Mouse (Mus musculus): ENCODE data around the gene Tie1.

Tie1 gene

DNA sequence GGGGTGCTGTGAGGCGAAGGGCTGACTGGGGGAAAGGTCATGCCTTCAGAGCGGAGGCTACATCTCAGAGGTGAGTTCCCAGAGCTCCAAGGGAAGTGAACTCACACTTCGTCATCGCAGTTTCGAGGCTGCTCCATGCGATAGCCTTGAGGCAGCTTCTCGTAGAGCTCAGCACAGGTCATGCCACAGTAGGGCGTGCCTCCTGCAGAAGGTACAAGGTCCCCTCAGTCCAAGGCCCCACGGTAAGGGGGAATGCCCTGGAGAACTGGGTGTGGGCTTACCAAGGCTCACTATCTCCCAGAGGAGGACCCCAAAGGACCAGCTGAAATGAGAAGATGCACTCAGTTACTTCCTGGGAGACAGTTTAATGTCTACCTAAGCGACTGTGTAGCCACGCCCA, 17.2 kb downstream of the Tie1 start:
- DNase-seq = no peak

DNA sequence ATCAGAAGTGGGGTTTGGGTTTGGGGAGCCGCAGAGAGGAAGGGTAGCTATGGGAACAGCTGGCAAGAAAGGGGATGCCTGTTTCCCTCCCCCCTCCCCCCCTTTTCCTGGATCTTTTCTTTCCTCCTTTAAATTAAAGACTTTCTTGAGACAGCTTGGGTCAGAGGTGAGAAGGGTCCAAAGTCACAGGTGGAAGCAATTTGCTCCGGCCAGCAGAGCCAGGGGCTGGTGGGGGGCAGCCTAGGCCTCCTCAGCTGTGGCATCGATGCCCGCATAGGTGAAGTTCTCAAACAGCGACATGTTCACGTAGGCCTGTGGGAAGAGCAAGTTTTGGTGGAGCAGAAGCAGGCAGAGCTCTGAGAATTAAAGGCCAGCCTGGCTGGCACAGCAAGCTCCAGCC, 18.6 kb downstream of the Tie1 start:
- no peak for DNase-seq

DNA sequence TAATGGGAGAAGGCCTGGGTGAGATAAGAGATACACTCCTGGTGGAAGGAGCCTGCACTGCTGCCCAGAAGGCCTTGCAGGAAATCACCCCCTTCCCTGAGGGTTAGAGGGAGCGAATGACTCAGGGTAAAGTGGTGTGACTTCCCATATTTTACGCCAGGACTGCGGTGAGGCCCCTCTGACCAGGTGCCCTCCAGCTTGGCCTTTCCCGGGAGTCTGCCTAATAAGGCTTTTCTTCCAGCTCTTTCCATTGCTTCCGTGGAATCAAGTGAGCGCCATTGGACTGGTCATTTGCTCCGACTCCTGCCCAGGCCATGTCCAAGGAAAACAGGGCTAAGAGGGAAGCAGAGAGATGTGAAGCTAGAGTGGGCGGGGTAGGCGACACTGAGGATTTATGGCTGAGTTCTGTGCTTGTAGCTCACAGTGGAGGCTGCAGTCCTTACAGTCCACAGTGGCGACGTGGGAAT, 24.1 kb downstream of the Tie1 start:
- no peak for DNase-seq

DNA sequence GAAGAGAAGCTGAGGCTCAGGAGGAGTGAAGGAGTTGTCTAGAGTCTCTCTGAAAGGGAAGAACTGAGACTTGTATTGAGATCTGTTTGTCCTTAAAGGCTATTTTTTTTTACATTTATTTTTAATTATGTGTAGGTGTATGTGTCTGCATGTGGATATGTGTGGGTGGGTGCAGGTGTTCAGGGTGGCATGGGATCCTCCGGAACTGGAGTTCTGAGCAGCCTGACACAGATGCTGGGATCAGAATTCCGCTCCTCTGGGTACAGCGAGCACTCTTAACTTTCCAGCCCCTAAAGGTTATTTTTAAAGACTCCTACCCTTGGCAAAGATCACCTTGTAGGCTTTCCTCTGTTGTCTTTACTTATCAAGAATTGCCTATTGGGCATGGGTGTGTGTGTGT, 24.9 kb downstream of the Tie1 start:
- no peak for DNase-seq

DNA sequence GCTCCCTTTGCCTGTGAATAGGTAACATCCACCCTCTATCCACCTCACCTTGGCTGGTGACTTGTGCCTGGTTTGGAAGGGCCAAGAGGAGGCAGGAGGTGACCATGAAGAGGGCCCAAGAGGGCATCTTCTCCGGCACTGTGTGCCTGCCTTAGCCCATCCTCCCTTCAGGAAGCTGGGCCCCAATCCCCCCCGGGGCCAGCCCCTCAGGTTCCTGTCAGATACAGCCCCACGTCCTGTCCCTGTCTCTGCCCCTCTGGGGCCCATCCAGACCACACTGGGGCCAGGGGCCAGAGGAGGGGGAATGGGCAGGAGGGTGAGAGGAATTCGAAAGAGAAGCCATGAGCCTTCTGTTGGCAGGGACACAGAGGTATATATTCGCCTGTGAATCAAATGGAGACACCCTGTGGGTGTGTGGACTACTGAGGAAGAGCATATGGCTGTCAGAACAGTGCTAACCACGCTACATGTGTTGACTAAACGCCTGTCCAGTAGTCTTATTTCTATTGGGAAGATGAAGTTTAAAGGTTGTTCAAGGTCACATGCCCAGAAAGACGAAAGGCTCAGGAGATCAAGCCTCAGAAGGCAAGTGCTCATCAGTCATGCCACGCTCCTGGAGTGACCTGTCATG, 32.4 kb downstream of the Tie1 start, which contains the start of gene Mpl:
Mpl (minus strand) TSS at position 169 of the 631 bp plus-strand sequence.
- DNase-seq = no peak

DNA sequence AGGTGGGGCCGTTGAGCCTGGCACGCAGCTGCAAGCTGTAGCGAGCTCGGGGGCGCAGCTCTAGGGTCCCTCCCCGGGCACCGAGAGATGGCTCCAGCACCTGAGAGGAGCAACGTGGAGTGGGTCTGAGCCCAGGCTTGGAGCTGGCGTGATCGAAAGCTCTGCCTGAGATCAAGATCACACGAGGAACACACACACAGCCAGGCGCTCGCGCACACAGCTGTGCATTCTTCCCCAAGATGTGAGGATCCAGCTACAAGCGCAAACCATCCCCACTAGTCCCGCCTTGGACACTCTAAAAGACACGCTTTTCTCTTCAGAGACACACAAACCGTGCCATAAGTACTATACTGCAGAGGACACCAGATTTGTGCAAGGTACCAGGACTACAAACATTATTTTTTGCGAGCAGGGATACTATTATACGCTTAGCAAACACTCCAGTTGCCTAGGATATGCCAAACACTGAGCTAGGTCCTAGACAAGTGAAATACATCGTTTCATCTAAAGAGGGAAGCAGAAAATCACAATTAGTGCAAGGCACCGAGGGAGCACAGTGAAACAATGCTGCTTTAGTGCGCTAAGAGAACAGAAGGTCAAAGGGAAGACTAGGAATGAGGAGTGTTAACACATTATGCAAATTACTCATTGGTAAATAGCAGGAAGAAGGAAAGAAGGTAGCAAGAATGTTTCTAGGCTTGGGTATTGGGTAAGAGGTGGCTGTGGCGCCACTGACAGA, 43.3 kb downstream of the Tie1 start:
- DNase-seq = no peak

DNA sequence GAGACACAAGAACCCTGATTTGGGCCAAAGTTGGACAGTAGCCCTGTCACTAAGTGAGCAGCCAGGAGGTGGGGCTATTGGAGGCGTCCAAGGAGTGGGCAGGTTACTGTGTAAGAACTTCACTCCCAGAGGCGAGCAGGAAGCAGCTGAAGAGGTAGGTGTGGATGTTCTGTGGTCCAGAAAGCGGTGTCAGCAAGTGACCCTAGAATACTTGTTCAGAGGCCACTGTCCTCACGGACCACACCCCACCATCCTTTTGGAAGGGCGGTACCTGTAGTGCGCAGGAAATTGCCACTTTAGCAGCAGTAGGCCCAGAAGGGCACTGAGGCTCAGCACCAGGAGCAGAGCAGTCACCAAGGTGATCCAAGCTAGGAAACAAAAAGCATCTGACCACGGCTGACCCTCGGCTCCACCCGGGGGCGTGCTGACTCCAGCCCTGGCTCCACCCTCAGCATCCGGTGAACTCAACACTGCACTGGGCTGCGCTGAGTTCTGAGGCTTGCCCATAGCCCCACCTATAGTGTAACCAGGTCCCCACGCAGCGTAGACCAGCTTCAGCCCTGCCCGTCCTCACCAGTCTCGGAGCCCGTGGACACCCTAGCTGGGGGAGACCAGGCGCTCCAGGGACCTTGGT, 44.0 kb downstream of the Tie1 start:
- DNase-seq = no peak

DNA sequence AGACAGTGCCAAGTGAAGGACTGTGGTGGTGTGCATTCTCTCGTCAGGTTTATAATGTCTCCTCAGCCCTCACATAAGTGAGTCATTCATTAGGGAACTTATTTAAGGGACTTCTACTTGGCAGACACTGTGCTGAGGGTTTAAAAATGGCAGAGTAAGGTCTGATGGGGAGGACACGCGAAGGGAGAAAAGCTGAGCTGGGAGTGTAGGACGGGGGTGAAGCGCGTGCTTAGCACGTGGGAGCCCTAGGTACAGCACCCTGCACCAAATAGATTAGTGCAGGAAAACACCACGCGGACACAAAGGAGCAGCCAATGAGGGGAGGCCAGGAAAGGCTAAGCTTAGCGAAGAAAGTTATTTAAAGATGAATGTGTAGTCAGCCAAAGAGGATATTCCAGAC, 44.8 kb downstream of the Tie1 start:
- no peak for DNase-seq

DNA sequence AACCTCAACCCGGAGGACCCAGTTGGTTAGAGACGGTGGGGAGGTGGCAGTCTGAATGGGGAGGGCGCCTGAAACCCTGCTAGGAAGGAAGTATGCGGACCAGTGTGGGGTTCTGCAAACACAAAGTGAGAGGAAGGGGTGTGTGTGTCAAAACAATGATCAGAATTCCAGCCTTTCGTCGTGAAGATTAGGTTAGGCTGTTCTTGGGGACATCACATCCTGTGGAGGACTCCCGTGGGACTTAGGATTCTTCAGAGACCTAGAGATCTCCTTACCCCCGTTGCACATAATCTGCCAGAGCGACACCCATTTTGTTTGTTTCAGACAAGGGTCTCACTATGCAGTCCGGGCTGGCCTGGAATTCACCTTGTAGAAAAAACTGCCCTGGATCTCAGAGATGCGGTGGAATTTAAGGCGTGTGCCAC, 52.0 kb downstream of the Tie1 start:
- peak; percentile 46 for DNase-seq

DNA sequence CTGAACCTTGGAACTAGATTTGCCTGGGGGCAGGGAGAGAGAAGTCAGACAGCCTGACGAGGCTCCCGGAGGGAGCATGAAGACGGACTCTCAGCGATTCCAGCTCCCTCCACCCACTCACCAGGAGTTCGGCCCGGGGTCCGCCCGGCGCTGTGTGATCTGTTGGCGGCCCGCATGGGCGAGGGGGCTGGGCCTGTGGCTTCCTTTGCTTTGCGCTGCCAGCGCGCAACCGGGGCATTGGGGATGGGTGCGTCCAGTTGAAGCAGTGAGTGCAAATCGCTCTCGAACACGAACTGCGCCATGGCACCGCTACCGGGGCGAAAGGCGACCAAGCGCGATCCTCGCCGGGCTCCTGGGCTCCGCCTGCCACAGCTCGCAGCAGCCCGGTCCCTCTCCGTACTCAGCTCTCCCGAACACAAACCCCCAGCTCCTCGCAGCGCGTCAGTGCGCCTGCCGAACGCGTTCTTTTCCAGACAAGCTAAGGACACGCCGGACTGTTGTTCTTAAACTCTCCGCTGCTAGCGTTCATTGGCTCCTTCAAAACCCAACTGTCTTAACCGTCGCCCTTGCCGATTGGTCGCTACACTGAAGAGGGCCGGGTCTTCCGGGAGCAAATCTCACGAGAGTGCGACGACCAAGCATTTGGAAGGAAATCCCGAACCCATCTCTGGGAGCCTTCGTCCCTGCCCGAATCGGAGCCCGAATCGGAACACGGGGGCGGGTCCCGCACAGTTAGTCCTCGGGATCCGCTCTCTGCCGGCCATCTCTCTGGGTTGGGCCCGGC, 52.8 kb downstream of the Tie1 start, which contains the start of gene Cdc20:
Cdc20 (minus strand) TSS at position 533 of the 784 bp plus-strand sequence.
- peak; percentile 93 for DNase-seq

DNA sequence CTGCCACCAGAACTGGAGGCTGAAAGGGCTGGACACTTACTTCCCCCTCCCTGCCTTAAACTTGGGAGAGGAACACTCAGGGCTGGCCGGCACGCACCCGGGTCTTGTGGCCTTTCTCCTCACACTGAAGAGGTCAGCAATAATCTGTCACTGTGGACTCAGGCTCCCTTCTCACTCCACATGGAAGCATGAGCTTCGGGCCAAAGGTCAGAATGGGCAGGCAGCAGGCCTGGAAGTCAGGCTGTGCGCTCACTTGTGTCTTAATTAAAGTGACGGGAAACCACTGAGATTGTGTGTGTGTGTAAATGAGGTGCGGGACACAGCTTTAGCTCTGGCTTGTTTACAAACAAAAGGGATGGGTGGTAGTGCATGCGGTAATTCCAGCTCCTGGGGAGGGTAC, 57.5 kb downstream of the Tie1 start:
- no peak for DNase-seq

DNA sequence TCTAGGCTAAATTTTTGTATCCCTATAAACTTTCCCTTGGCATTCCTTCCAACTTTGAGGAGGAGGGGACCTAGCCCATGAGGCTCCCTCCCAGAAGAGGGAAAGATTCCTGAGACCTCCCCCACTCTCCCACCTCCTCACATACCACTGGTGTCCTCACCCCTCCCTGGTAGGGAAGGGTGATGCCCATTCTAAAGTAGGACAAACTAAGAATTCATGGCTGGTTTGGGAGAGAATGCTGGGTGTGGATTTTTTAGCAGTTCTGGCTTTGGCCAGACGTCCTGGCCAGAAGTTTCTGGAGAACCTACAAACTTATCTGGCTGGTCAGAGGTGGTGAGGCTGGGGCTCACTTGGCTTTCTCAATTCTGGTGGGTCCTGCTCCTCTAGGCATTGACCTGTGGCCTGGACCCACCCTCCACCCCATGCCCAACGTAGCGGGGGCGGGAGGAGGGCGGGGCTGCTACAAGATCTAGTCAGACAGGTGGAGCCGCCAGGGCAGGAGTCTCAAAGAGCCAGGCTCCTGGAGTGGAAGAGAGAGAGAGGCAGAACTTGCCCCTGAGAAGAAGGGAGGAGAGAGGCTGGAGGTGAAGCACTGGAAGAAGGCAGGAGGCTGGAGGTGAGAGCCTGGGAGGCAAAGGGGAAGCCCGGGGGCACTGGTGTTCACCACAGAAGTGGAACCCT, 60.5 kb downstream of the Tie1 start:
- DNase-seq = peak; percentile 83

DNA sequence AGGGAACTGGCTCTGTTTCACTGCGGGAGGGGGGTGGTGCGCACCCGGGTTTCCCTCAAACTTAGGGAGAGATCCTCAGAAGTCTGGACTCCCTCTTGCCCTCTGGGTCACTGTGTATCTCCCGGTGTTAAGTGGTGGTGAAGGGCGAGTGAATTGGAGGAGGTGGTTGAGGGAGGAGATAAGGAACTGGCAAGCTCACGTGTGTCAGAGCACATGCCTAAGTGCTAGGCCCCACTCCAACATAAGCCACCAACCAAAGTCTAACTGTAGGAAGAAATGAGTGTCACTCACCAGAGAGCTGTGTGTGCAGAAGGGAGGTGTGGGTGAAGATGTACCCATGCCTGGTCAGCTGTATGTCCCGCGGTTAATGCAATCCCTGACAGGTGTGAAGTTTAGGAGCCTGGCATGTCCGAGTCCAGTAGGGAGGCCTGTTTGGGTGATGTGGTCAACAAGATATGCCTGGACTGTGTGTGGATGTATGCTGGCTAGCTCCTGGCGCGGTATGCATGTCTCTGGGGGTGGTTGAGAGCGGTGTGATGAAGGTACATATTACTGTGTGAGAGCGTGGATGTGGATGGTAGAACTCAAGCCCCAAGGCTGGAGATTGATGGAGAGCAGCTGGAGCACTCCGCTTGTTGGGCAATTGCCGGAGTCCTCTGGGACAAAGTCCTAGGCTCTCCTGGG, 61.2 kb downstream of the Tie1 start:
- DNase-seq = peak; percentile 57

DNA sequence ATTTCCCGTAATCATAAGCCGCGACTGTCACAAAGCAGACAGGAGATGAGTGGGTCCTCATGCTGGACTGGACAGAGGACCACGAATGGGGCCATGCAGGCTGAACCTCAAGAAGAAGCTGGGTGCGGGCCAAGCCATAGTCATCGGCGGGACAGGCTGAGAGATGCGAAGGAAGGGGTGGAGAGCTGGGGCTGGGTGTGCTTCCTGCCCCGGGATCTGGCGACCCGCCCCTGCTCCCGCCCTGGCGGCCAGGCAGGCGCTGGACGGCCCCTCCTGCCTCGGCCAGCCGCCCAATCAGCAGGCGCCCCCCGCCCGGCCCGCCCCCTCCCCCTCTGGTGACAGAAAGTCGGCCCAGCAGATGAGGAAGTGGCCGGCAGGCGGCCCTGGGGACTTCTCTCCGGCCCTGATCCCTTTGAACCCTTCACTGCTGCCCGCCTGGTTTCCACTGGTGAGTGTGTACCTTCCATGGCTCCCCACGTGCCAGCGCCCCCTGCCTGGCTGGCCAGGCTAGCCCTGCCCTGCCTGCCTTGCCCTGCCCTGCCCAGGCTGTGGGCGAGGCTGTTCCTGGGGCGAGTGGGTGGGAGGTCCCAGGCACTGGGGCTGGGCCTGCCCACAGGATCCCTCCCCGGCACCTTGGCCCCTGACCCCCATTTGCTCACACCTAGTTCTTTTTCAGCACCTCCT, 62.0 kb downstream of the Tie1 start, which contains the start of gene Elovl1:
Elovl1 (plus strand) TSS at position 326 of the 684 bp plus-strand sequence.
- peak; percentile 94 for DNase-seq

DNA sequence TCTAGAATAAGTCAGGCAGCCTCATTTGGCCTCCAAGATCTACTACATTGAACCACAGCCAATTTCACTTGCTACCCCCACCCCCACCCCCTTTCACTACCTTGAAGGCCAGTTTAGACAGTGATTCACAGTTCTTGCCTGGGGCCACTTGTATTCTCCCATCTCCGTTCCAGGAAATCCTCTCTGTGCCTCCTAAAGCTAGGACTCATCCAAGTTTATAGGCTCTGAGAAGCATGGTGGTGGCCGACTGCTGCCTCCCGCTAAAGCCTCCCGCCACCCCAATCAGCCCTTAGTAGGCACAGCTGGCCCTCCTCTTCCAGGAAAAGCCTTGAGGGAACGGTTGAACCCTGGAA, 62.5 kb downstream of the Tie1 start:
- DNase-seq = no peak

DNA sequence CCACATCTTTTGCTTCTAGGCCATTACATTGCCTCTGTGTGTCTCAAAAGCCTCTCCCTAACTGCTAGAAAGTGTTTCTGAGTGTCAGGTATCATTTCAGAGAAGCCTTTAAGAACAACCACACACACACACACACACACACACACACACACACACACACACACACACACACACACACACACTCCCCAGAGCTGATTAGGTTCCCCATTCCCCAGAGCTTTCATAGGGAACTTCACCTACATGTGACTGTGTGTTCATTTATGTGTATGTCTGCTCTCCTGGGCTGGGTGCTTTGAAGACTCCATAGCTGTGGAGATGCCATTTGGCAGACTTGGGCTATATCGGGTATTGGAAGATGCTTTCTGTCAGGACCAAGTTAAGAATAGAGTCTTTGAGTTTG, 64.5 kb downstream of the Tie1 start:
- no peak for DNase-seq

DNA sequence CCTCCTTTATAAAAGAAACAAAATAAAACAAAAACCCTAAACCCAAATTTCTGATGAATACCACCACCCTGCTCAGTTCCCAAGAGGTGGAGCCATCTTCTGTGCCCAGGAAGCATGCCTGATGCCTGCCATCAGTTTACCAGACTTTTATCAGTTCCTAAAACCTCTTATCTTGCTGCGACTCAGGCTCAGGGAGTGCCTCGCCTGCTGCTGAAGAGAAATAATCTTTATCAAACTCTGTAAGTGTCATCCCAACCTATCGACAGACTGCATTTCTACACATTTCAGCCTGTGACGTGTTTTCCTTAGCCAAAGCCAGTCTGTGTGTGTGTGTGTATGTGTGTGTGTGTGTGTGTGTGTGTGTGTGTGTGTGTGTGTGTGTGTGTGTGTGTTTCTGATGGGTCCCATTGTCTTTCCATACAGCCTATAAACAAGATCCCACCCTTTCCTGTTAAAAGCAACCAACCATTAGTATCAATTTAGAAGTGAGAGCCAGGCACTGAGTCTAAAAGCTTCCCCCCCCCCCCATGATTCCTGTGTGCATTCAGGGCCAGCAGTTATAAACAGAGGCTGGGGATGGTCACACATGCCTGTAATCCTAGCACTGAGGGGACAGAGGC, 65.2 kb downstream of the Tie1 start:
- peak; percentile 75 for DNase-seq

DNA sequence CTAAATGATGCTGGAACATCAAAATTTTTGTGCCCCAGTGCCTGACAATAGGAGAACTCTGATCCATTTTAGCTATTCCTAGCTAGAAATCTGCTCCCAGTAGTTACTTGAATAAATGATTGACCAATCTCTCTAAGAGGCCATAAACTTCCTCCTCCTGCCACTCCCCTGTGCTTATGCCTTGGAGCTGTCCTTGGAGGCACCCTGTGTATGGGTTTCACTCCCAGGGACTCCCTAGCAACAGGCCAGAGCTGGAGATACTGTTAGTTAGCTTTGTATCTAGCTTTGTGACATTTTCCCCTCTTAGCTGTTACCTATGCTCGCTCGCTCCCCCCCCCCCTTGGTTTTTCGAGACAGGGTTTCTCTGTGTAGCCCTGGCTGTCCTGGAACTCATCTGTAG, 68.5 kb downstream of the Tie1 start:
- no peak for DNase-seq

Data from liver (tissue).